Mouse (Mus musculus) hindbrain, embryonic 16.5 days (tissue): ENCODE measurements at regions not wholly inside any gene's neighbourhood (a gene's known extent, or its start where the extent isn't known, plus 50 kb on each side); places are given as distances from the start of the nearest gene placed in this dataset.

ENCODE experiments used
- ATAC-seq: fragments of 200-750 bp; cut with Nextera tagmentation; 2 replicates; pipeline ENCODE4 v1.8.0; 2017; ENCODE audit warnings: moderate TSS enrichment, moderate library complexity
- H3K27ac ChIP-seq: fragments of 300-500 bp; sonication (generic); 2 replicates; pipeline ENCODE4 v1.5.1; 2014; ENCODE audit warnings: low read depth, mild to moderate bottlenecking, control low read depth, low read length, moderate library complexity
- H3K27me3 ChIP-seq: fragments of 300-500 bp; sonication (generic); replicated peaks from 2 replicates; pipeline ENCODE4 v1.6.1; 2014; ENCODE audit warnings: low read length; ENCODE audit not compliant: control insufficient read depth, insufficient read depth
- H3K36me3 ChIP-seq: fragments of 300-500 bp; sonication (generic); 2 replicates; pipeline ENCODE4 v1.6.1; 2014; ENCODE audit warnings: mild to moderate bottlenecking, low read length, moderate library complexity, mixed read lengths; ENCODE audit not compliant: control insufficient read depth, insufficient read depth
- H3K4me1 ChIP-seq: fragments of 300-500 bp; sonication (generic); 2 replicates; pipeline ENCODE4 v1.6.1; 2014; ENCODE audit warnings: low read depth, low read length; ENCODE audit not compliant: control insufficient read depth, insufficient read depth
- H3K4me2 ChIP-seq: fragments of 300-500 bp; sonication (generic); 2 replicates; pipeline ENCODE4 v1.6.1; 2014; ENCODE audit warnings: mild to moderate bottlenecking, low read length, control low read depth, moderate library complexity
- H3K4me3 ChIP-seq: fragments of 300-500 bp; sonication (generic); 2 replicates; pipeline ENCODE4 v1.5.1; 2014; ENCODE audit warnings: mild to moderate bottlenecking, low read length, control low read depth, moderate library complexity
- H3K9ac ChIP-seq: fragments of 300-500 bp; sonication (generic); 2 replicates; pipeline ENCODE4 v1.6.1; 2014; ENCODE audit warnings: low read depth, mild to moderate bottlenecking, control low read depth, low read length, moderate library complexity
- H3K9me3 ChIP-seq: fragments of 300-500 bp; sonication (generic); 2 replicates; pipeline ENCODE4 v1.6.1; 2014; ENCODE audit warnings: mild to moderate bottlenecking, low read length, moderate library complexity; ENCODE audit not compliant: control insufficient read depth
- WGBS: fragments of 180-500 bp; shearing (Covaris S2); extraction: QIAGEN DNeasy Blood & Tissue Kit; methylation state at CpG from one replicate; pipeline ENCODE4 v1.1.7; 2014; 5-methylcytosine and 5-hydroxymethylcytosine counted together

DNA sequence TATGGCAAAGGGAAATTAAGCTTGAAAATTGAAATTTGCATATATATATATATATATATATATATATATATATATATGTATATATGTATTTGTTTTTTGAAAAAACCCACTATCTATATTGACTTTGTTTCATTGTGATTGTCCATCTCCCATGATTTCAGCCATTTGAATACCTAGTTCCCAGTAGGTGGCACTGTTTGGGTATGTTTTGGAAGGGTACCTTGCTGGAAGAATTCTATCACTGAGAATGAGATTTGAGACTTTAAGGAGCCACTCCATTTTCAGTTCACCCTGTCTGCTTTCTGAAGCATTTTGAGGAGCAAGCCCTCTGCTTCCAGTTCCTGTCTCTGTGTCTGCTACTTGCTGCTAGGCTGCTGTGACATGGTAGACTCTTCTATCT lies 72.8 kb upstream of the Ugt8a start:
- Histone ChIP-seq H3K4me3 (no peak overlapping the region), H3K27me3 (no peaks in the 10 kb centered on the region), H3K9me3 (no peaks in the 10 kb centered on the region), H3K9ac (no peak overlapping the region), H3K36me3 (no peaks in the 10 kb centered on the region), H3K4me1 (no peaks in the 10 kb centered on the region), H3K27ac (no peak overlapping the region), H3K4me2 (no peak overlapping the region)
- ATAC-seq: no peak

- Histone ChIP-seq H3K4me2 (no peak overlapping the region), H3K9ac (no peak overlapping the region), H3K4me1 (no peaks in the 10 kb centered on the region), H3K4me3 (no peak overlapping the region), H3K36me3 (no peaks in the 10 kb centered on the region), H3K27me3 (no peaks in the 10 kb centered on the region), H3K9me3 (no peaks in the 10 kb centered on the region), H3K27ac (no peak overlapping the region)
- ATAC-seq: no peak
- 86% methylated on average over 4 of the region's 4 CpGs for WGBS
Observed at GRCm38 (mm10) chr3:126016166-126016565, 77.7 kb upstream of the Ugt8a start.

GRCm38 (mm10) chr3:126044327-126044726 lies 105.9 kb upstream of the Ugt8a start:
- Histone ChIP-seq H3K4me1 (no peaks in the 10 kb centered on the region), H3K9ac (no peak overlapping the region), H3K4me2 (no peak overlapping the region), H3K27me3 (no peaks in the 10 kb centered on the region), H3K9me3 (no peaks in the 10 kb centered on the region), H3K36me3 (no peaks in the 10 kb centered on the region), H3K27ac (no peak overlapping the region), H3K4me3 (no peak overlapping the region)
- WGBS: 18% methylated on average over 3 of the region's 3 CpGs
- no peak for ATAC-seq

DNA sequence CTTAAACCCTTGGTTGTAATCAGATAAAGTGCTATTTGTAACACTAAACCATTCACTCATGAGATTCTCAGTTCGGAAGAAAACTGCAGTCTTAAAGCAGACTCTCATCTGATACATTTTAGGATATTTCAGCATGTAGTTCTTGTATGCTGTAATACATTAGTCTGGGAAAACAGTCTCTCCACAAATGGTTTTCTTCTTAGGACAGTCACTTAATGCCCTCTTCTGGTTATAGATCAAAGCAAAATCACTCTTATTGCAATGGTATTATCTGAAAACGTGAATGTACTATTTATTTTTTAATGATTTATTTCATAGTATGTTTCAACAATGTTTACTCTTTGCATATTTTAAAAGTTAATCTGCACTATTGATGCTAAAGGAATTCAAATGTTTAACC lies 106.4 kb upstream of the Ugt8a start:
- no peaks in the 10 kb centered on the region for H3K27me3 ChIP-seq
- no peaks in the 10 kb centered on the region for H3K36me3 ChIP-seq
- H3K4me3 ChIP-seq: no peak overlapping the region
- 55% methylated on average over 2 of the region's 2 CpGs for WGBS
- no peaks in the 10 kb centered on the region for H3K4me1 ChIP-seq
- H3K9me3 ChIP-seq: no peaks in the 10 kb centered on the region
- H3K27ac ChIP-seq: no peak overlapping the region
- H3K9ac ChIP-seq: no peak overlapping the region
- peak; percentile 50; the same call in 1 of the 2 replicates for ATAC-seq
- H3K4me2 ChIP-seq: no peak overlapping the region

- H3K36me3 ChIP-seq: no peaks in the 10 kb centered on the region
- no peaks in the 10 kb centered on the region for H3K27me3 ChIP-seq
- H3K4me2 ChIP-seq: no peak overlapping the region
- H3K4me3 ChIP-seq: no peak overlapping the region
- H3K9ac ChIP-seq: no peak overlapping the region
- H3K4me1 ChIP-seq: no peaks in the 10 kb centered on the region
- 66% methylated on average over 9 of the region's 9 CpGs for WGBS
- H3K9me3 ChIP-seq: no peaks in the 10 kb centered on the region
- no peak overlapping the region for H3K27ac ChIP-seq
- peak; percentile 67; the same call in 1 of the 2 replicates for ATAC-seq
Observed at GRCm38 (mm10) chr3:126045992-126046786, 107.8 kb upstream of the Ugt8a start.

DNA sequence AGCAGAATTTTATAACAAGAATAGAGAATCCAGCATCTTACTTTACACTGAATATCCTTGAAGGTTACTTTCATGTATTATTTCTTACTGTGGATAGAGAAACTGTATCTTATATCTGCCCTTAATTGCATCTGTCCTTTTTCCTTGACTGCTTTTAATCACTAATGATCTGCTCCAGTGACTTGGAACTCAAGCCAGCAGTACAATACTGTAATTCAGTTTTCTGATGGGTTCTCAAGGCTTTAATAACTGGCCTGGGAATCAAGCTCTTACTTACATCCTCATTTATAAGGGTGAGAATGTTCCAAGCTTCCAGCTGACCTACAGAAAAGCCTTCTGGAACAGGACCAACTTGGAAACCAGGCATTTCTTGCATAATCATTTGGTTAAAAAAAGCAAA lies 120.2 kb upstream of the Ugt8a start:
- Histone ChIP-seq H3K27me3 (no peaks in the 10 kb centered on the region), H3K27ac (no peak overlapping the region), H3K4me1 (no peaks in the 10 kb centered on the region), H3K4me2 (no peak overlapping the region), H3K9ac (no peak overlapping the region), H3K36me3 (no peaks in the 10 kb centered on the region), H3K9me3 (no peaks in the 10 kb centered on the region), H3K4me3 (no peak overlapping the region)
- no peak for ATAC-seq

GRCm38 (mm10) chr3:126105086-126105485 lies 166.7 kb upstream of the Ugt8a start:
- no peaks in the 10 kb centered on the region for H3K9me3 ChIP-seq
- H3K27ac ChIP-seq: no peak overlapping the region
- no peak overlapping the region for H3K4me3 ChIP-seq
- 88% methylated on average over 2 of the region's 2 CpGs for WGBS
- no peak overlapping the region for H3K4me2 ChIP-seq
- no peak for ATAC-seq
- no peaks in the 10 kb centered on the region for H3K27me3 ChIP-seq
- H3K9ac ChIP-seq: no peak overlapping the region
- H3K4me1 ChIP-seq: no peaks in the 10 kb centered on the region
- no peaks in the 10 kb centered on the region for H3K36me3 ChIP-seq

- no peaks in the 10 kb centered on the region for H3K36me3 ChIP-seq
- ATAC-seq: no peak
- H3K4me1 ChIP-seq: no peaks in the 10 kb centered on the region
- H3K9me3 ChIP-seq: no peaks in the 10 kb centered on the region
- H3K4me2 ChIP-seq: no peak overlapping the region
- 94% methylated on average over 6 of the region's 6 CpGs for WGBS
- H3K27me3 ChIP-seq: no peaks in the 10 kb centered on the region
- H3K27ac ChIP-seq: no peak overlapping the region
- H3K4me3 ChIP-seq: no peak overlapping the region
- no peak overlapping the region for H3K9ac ChIP-seq
Observed at GRCm38 (mm10) chr3:126109371-126109770, 171.0 kb upstream of the Ugt8a start.

- H3K9me3 ChIP-seq: no peaks in the 10 kb centered on the region
- 70% methylated on average over 2 of the region's 2 CpGs for WGBS
Observed at GRCm38 (mm10) chr3:126117849-126118248, 179.4 kb upstream of the Ugt8a start.

More at GRCm38 (mm10) chr3:126117849-126118248, 179.4 kb upstream of the Ugt8a start:
- no peaks in the 10 kb centered on the region for H3K27me3 ChIP-seq
- ATAC-seq: no peak
- H3K36me3 ChIP-seq: no peaks in the 10 kb centered on the region
- H3K4me1 ChIP-seq: no peaks in the 10 kb centered on the region
- H3K4me3 ChIP-seq: no peak overlapping the region
- H3K4me2 ChIP-seq: no peak overlapping the region
- no peak overlapping the region for H3K9ac ChIP-seq
- H3K27ac ChIP-seq: no peak overlapping the region
